Mouse (Mus musculus) naive thymus-derived CD4-positive, alpha-beta T cell, adult 2 months (primary cell): ENCODE measurements around the gene Rph3al.

ENCODE experiments used
- DNase-seq: peaks from one replicate; pipeline ENCODE4 v3.0.0-alpha.2; 2011; ENCODE audit warnings: low read depth

The Rph3al gene

GRCm38 (mm10) chr11:75938379-75938906 is at the start of gene Rph3al:
Rph3al (minus strand) TSS chr11:75938429.
- no peak for DNase-seq

- no peak for DNase-seq
These were observed 47.7 kb upstream of the Rph3al start for GRCm38 (mm10) chr11:75985948-75986347.

DNA sequence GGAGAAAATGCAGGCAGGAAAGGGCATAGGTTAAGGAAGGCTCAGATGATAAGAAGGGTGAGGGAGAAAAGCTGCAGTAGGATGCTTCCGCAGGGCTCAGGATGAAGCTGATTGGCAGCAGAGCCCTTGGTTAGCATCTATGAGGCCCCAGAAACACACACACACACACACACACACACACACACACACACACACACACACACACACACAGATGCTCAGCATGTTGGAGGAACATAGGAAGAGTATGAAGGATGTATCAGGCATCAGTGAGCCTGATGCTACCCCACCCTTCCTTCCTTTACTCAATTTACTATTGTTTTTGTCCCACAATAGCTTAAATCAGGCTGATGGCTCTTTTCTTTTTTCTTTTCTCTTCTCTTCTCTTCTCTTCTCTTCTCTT is 46.4 kb upstream of the Rph3al start:
- DNase-seq = peak; percentile 70

DNA sequence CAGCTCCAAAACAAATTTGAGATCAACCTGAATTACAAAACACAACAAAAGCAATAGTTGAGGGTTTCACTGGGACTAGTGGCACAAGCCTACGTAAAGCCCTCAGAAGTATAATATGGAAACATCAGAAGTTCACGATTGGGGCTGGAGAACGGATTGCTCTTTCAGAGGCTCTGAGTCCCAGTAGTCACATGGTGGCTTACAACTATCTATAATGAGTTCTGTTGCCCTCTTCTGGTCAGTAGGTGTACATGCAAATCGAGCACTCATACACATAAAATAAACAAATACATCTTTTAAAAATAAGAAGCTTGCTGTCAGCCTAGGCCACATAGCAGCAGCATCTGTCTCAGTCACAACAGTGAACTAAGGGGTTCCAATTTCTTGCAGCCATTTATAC is 45.0 kb upstream of the Rph3al start:
- DNase-seq = peak; percentile 70

DNA sequence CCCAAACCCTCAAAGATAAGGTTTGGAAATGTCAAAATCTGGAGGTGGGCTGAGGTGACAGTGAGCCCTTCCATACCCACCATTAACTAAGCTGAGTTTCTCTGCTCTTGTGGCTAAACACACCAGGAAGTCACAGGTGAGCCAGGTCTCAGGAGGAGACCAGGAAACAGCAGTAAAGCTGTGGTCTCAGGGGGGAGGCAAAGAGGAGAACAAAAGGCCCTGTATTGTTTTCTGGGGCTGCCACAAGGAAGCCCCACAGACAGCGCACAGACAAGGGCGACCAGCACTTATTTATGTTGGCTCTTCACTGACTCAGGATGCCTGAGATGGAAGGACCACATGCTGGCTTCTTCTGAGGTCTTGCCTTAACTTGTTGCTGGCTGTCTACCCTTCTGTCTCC is 42.2 kb upstream of the Rph3al start:
- DNase-seq = peak; percentile 58

DNA sequence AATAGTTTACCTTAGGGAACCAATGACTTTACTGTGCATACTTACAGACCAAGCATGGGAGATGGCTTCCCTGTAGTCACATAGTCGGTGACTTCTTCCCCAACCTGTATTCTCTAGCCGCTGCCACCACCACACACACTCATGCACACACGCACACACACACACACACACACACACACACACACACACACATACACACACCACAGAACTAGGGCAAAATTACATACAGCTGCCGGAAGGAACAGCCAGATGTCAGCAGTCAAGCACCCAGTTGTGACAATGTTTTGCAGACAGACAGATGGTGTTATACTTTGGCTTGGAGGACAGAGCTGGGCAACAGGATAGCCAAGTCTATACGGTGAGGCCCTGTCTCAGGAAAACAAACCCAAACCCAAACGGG is 39.8 kb upstream of the Rph3al start:
- peak; percentile 76 for DNase-seq

GRCm38 (mm10) chr11:75976748-75977147 is 38.5 kb upstream of the Rph3al start:
- peak; percentile 92 for DNase-seq

DNA sequence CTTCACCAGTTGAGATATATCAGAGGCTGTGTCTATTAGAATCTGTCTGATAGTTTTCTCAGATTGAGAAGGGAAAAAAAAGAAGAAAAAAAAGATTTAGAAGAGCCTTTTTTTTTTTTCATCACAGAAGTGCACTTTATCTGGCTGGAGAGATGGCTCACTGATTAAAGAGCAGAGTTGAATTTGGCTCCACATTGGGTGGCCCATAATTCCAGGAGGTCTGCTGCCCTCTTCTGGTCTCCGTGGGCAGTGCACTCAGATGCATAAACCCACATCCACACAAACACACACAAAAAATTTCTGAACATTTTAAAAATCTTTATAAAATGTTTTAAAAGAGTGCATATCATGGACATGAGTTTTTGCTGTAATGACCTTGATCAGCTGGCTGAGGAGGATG is 35.8 kb upstream of the Rph3al start:
- peak; percentile 56 for DNase-seq

DNA sequence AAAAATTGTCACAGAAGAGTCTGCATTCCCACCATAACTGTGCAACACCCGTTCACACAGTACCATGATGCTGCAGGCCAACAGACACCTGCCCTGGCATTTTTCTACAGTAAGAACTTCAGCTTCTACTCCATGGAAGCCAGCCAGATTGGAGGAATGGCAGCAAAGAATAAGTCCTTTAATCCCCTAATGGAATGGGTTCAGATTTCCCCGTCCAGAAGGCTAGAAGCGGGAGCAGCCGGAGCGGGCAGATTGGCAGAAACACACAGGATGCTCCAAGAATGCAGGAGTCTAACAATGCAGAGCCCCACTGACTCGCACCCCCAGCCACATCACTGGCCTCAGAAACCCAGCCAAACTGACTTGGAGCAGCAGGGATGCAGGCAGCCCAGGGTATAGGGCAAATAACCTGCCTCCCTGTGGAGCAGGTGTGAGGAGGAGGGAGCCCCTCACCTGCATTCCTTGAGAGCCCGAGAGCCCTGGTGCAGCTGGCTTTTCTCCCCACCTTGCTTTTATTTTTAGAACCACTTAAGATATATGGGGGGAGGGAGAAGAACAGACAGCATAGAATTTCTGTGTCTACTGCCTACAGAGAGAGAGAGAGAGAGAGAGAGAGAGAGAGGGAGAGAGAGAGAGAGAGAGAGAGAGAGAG is 34.8 kb upstream of the Rph3al start:
- DNase-seq = no peak

DNA sequence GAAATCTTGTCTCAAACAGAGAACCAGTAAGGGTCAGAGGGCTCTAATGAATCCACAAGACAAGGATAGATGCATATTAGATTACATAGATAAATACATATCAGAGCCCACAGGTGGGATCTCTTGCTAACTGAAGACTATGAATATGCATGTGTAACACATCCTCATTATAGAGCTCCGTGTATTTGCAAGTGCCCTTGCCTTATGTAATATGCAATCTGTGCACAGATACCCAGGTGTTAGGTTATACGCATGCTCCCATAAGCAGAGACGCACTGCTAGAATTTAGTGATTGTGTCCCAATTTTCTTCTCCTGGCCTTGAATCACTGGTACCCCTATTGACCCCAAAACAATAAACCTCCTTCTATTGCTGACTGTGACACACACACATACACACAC is 34.0 kb upstream of the Rph3al start:
- no peak for DNase-seq

GRCm38 (mm10) chr11:75970629-75971028 is 32.4 kb upstream of the Rph3al start:
- peak; percentile 59 for DNase-seq

DNA sequence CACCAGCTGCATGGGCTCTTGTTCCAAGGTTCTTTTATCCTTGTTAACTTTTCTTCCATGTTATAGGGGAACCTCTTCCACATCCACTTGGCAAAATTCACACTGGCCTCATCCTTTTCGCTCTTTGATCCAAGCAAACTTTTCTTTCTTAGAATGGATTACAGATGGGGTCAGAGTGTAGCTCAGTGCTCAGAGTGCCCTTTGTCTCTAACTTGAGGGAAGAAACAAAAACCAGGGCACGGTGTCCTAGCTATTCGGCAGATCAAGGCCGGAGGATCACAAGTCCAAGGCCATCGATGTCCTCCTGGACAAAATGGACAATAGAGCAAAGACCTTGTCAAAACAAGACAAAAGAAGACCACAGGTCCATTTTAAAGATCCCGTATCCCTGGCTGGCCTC is 30.5 kb upstream of the Rph3al start:
- no peak for DNase-seq

DNA sequence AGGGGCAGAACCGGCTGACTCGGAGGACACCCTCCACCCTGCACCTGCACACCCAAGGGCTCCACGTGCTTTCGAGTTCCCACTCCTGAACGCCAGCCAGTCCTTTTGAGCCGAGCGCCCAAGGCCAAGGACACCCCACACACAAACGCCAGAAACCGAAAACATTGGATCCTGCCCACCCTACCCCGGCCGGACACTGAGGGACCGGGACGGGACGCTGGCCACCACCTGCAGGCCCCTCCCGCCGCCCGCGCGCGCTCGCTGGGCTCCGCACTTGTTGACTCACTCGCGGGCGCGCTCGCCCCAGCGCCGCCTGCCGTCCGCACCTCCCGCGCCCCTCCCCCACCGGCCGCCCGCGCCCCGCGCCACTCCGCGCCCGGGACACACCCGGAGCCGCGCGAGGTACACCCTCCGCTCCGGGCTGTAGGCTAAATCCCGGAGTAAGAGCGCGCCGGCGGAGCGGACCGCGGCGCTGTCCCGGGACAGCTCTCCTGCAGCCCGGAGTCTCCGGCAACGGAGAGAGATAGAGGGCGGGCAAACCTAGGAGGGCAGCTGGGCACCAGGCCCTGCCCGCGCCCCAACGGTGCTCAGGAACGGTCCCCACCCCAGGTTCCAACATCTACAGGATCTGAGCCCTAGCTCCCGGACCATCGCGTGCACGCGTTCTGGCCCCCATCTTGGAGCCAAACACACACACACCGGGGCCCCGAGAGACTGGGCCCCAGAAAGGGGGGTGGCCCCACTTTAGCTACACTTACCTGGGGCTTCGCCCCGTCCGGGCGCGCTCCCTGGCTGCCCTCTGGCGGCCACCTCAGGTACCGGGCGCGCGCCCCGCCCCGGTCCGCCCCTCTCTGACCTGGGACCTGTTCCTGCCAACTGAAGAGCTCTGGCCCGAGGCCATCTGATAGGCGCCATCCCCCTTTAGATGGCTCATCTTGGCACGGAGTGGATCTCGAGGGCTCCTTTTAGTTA is 28.5 kb upstream of the Rph3al start:
- DNase-seq = peak; percentile 91

GRCm38 (mm10) chr11:75965674-75966400 is 27.6 kb upstream of the Rph3al start:
- DNase-seq = no peak

DNA sequence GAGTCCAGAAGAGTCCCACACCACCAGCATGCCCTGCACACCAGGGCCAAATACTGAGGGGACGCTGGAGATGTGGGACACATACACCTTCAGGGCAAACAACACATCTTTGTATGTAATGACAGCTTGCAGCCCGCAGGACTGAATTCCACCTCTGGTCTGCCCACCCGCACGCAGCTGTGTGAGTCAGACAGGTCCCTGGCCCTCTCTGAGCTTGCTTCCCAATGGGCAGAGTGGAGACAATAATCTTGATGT is 26.2 kb upstream of the Rph3al start:
- no peak for DNase-seq

DNA sequence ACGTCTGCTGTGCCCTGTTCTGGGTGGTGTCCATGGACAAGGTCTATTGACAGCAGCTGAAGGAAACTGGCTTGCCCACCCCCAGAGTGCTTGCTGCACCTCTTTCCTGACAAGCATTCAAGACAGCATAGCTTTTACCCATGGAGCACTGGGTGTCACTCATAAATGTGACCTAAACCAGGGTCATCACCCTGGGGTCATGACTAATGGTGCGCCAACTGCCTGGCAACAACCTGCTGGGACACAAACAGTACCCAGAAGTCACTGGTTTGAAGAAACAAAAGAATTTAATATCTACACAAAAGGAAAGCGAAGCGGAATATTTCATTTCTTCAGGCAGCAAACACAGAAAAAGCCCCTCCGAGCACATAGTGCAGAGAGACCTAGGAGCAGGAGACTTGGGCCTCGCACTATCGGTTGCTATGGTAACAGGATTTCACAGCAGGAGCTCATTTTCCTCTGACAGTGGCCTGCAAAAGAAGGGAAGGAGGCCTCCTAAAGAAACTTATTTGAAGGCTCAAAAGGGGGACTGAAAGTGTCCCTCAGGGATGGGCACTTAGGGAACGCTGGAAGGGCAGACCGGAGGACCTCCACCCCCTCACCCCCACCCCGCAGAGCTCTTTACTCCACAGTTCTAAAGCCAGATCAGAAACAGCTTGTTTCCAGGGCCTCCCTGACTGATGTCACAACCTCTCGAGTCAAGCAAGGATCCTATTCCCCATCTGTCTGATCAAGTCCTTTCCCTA is 25.7 kb upstream of the Rph3al start:
- DNase-seq = no peak

GRCm38 (mm10) chr11:75961782-75962181 is 23.6 kb upstream of the Rph3al start:
- peak; percentile 74 for DNase-seq

DNA sequence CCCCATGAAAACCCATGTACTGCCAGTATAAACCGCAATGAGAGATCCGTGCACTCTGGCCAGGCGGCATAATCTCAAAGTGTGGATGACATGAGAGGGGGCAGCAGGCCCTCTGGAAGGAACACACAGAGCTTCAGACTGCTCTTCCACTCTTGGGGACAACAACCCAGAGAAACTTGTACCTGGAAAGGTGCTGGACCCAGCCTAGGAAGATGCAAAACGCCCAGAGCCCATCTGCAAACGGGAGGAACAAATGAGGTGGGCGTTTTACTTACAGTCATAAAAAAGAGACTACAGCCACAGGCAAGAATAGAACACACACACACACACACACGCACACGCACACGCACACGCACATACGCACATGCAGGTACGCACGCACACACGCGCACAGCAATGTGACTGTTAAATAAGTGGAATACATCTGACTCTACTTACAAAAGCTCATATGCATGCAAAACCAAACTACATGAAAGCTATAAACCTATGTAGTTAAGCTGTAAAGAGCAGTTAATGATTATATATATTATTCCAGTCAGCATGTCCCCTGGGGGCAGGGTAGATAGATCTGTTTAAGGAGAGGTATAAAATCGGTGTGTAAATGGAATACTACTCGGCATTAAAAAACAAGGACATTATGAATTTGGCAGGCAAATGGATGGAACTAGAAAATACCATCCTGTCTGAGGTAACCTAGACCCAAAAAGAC is 19.0 kb upstream of the Rph3al start:
- DNase-seq = peak; percentile 47

- peak; percentile 69 for DNase-seq
These were observed 18.4 kb upstream of the Rph3al start for GRCm38 (mm10) chr11:75956651-75957050.

DNA sequence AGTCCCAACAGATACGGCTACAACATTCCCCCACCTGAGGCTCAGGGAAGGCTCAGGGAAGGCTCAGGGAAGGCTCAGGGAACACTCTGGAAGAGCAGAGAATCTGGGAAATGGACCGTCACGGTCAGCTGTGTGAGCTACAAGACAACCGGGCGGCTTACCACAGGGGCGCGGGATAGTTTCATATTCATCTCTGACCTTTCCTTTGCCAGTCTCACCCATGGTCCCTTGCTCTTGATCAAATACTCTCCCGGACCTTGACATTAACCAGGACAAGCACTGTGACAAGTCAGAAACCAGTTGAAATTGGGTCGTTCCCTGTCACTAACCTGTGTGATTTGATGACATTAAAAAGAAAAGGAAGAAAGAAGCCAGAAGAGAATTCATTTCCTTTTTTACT is 16.7 kb upstream of the Rph3al start:
- no peak for DNase-seq

DNA sequence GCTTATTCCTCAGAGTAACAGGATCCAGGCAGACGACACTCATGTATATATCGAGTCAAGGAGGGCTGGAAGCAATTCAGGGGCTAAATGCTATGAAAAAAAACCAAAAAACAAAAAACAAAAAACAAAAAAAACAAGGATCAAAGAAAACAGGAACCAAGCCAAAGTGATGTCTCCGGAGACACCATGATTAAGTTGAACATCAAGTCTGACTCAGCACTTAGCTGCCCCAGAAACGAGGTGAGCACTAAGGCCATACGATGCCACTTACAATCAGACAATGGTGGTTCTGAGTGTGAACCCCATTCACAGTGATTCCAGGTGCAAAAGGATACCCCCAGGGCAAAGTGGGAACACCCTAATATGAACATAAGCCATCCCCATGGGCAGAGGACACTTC is 13.7 kb upstream of the Rph3al start:
- no peak for DNase-seq
